Mouse (Mus musculus) cerebellum, adult 2 months (tissue): ENCODE results near the gene Ppp1r9b. TPM values are rescaled to one million over a fixed set of nuclear protein-coding genes. Genes with fewer than 3 reads are reported as not detected.
A peak's percentile ranks its signal among the peaks of the same experiment; 100 is the strongest.

ENCODE experiments used
- DNase-seq, 2 experiments: peaks; one replicate each; pipeline ENCODE4 v3.0.0; 2021
- H3K27ac ChIP-seq: fragments of 200-500 bp; 2 replicates; pipeline ENCODE4 v1.5.1; 2012; ENCODE audit warnings: low read length, control low read depth, inconsistent platforms; ENCODE audit not compliant: insufficient read depth
- H3K27me3 ChIP-seq: fragments of 200-500 bp; 2 replicates; pipeline ENCODE4 v1.6.1; 2012; ENCODE audit warnings: inconsistent platforms, mild to moderate bottlenecking, low read length, moderate library complexity; ENCODE audit not compliant: control insufficient read depth, insufficient read depth
- H3K4me1 ChIP-seq: fragments of 200-500 bp; 2 replicates; pipeline ENCODE4 v1.6.1; 2011; ENCODE audit warnings: low read length; ENCODE audit not compliant: control insufficient read depth, insufficient read depth
- H3K4me3 ChIP-seq: fragments of 200-500 bp; replicated peaks from 2 replicates; pipeline ENCODE3; 2011; ENCODE audit warnings: mild to moderate bottlenecking, low read depth, low read length, control low read depth; ENCODE audit not compliant: insufficient read depth
- CTCF ChIP-seq: fragments of 200-500 bp; IDR thresholded peaks from 2 replicates; pipeline ENCODE4 v1.5.1; 2011; ENCODE audit warnings: low read depth, mild to moderate bottlenecking, control low read depth, low read length, moderate library complexity, borderline replicate concordance; ENCODE audit not compliant: insufficient read depth
- POLR2A ChIP-seq: fragments of 200-500 bp; IDR thresholded peaks from 2 replicates; pipeline ENCODE4 v1.6.1; 2011; ENCODE audit warnings: low read length, control low read depth, borderline replicate concordance; ENCODE audit not compliant: insufficient read depth
- WGBS: fragments of 180-500 bp; shearing (Covaris S2); methylation state at CpG from one replicate; pipeline ENCODE4 v1.1.7; 2018; 5-methylcytosine and 5-hydroxymethylcytosine counted together
- polyA plus RNA-seq: library from polyadenylated mRNA; depleted of rRNA; stranded (reverse); fragments of >200 nt; gene quantifications from 2 replicates; pipeline ENCODE4 v1.2.3, GENCODE M21; 2012; rRNA removed

Gene Ppp1r9b
- polyA plus RNA-seq, 1 experiment: 153 TPM

DNA sequence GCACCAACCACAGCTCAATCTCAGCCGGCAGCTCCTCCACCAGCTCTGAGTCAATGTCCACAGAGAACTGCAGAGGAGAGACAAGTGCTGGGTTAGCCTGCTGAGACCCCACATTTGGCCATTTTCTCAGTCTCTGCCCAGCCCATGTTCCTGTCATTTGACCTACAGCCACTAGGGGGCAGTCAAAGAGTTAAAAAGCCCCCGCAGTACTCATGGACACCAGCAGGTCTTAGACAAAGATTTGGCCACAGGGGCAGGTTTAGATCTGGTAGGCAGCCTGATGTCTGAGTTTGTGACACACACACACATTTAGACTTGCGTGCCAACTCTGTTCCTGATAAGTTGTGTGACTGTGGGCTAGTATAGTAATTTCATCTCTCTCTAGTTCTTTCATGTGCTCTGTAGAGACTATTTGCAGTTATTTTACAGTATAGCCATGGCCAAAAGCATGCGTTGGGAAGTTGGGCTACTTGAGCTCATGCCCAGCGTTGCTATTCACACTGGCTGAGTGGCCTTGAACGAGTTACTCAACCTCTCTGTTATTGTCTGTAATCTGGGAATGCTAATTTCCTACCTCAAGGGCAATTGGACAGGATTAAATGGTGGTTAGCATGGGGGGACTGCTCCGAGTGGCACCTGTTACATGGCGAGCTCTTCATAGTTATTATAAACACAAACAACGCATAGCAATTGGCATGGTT, 56.3 kb downstream of the Ppp1r9b start:
- peak; percentile 67 to 71 for DNase-seq
- no peak for TF ChIP-seq POLR2A
- peak; percentile 87 for TF ChIP-seq CTCF
- H3K27ac ChIP-seq: no peak overlapping the region
- no peaks in the 10 kb centered on the region for H3K27me3 ChIP-seq
- H3K4me1 ChIP-seq: no peaks in the 10 kb centered on the region
- 50% methylated on average over 9 of the region's 9 CpGs for WGBS
- no peak overlapping the region for H3K4me3 ChIP-seq

- H3K4me1 ChIP-seq: no peaks in the 10 kb centered on the region
- H3K27ac ChIP-seq: no peak overlapping the region
- H3K4me3 ChIP-seq: no peak overlapping the region
- 20% methylated on average over 9 of the region's 9 CpGs for WGBS
- peak in 1 of 2 experiments; percentile 7 for DNase-seq
- H3K27me3 ChIP-seq: no peaks in the 10 kb centered on the region
- TF ChIP-seq POLR2A: no peak
- no peak for TF ChIP-seq CTCF
Measured at GRCm38 (mm10) chr11:95053062-95053461, 62.2 kb downstream of the Ppp1r9b start.

Other genes starting within 250 kb of the Ppp1r9b start
- 0.33 and 0.48 TPM in 2 replicates for gene Cdc34b, start 249.3 kb upstream of the Ppp1r9b start, polyA plus RNA-seq
- gene Tmem92, start 208.3 kb upstream of the Ppp1r9b start, polyA plus RNA-seq: not detected in 2 replicates
- gene Col1a1, start 54.8 kb upstream of the Ppp1r9b start, polyA plus RNA-seq: 4.5 and 5.5 TPM in 2 replicates
- not detected in 2 replicates for gene Hils1, start 23.4 kb upstream of the Ppp1r9b start, polyA plus RNA-seq
- 1.9 and 3.9 TPM in 2 replicates for gene Sgca, start 14.7 kb upstream of the Ppp1r9b start, polyA plus RNA-seq
- gene Samd14, start 18.8 kb downstream of the Ppp1r9b start, polyA plus RNA-seq: 80.7 and 89.4 TPM in 2 replicates
- gene Pdk2, start 50.3 kb downstream of the Ppp1r9b start, polyA plus RNA-seq: 219 and 247 TPM in 2 replicates
- 49.4 and 55.5 TPM in 2 replicates for gene Itga3, start 85.8 kb downstream of the Ppp1r9b start, polyA plus RNA-seq
- gene Dlx3, start 129.1 kb downstream of the Ppp1r9b start, polyA plus RNA-seq: 0.38 TPM in 2 replicates
- gene Dlx4, start 155.2 kb downstream of the Ppp1r9b start, polyA plus RNA-seq: 0.70 and 1.4 TPM in 2 replicates